Mouse (Mus musculus) T-cell, adult 2 months (primary cell): Measurements from ENCODE around the gene 1700057G04Rik.

ENCODE experiments used
- DNase-seq: peaks from one replicate; pipeline ENCODE4 v3.0.0; 2022; ENCODE audit warnings: low spot score

The 1700057G04Rik gene

GRCm38 (mm10) chr9:92309077-92309476, at the start of gene 1700057G04Rik:
TSS of gene 1700057G04Rik (plus strand) at chr9:92309377.
- DNase-seq: no peak

DNA sequence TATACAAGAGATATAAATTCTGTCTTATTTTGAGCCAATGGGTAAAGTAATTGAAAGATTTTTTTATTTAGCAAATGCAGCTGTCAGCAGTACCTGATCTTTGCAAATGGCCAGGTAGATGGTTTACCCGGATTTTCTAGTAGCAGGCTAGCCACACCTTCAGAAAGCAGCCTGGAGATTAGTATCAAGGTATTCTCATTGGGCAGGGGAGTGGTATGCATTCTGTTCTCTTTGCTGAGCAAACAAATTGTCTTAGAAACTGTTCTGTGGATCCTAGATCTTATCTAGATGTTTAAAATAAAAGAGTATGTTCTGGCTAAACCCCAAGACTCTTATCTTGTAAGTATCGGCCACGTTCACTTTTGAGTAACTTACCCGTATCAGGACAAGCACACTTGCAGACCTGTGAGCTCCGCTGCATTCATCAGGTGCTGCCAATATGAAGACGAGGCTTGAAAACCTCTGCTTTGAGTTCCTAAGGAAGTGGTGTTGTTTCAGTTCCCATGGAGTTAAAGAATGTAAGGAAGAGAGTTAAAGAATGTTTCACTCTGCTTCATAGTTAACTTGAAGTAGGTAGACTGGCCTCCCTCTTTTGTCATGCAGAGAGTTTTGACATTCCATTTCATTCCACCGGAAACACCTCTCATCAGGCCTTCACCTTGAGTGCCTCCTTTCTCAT, 48.6 kb upstream of the 1700057G04Rik start:
- no peak for DNase-seq

GRCm38 (mm10) chr9:92265719-92266118, 43.5 kb upstream of the 1700057G04Rik start:
- no peak for DNase-seq

DNA sequence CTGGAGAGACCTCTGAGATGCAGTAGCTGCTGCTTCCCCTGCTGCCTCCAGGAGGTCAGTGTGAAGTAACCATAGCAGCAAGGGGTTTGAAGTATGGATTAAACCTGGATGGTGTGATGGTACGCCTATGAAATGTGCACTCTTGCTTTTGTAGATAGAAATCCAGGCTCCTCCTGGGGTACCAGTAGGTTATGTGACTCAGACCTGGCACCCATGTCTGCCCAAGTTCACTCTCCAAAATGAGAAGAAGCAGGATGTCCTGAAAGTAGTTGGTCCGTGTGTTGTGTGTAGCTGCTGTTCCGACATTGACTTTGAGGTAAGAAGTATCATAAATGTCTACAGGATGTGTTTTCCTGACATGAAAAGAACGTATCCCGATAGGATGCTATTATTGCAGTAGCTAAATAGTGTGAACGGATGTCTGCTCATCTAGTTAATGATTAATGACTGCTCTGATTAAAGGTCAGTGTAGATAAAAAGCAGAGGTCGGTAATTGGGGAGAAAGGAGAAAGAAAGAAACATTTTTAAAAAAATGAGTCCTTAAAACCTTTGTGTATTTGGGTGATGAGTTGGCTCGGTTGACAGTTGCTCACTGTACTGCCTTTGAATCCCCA, 42.5 kb upstream of the 1700057G04Rik start:
- no peak for DNase-seq

- DNase-seq: no peak
Observed at GRCm38 (mm10) chr9:92267732-92268131, 41.4 kb upstream of the 1700057G04Rik start.

- no peak for DNase-seq
Observed at GRCm38 (mm10) chr9:92269829-92270404, 39.3 kb upstream of the 1700057G04Rik start.

- no peak for DNase-seq
Observed at GRCm38 (mm10) chr9:92270927-92271326, 38.2 kb upstream of the 1700057G04Rik start.

DNA sequence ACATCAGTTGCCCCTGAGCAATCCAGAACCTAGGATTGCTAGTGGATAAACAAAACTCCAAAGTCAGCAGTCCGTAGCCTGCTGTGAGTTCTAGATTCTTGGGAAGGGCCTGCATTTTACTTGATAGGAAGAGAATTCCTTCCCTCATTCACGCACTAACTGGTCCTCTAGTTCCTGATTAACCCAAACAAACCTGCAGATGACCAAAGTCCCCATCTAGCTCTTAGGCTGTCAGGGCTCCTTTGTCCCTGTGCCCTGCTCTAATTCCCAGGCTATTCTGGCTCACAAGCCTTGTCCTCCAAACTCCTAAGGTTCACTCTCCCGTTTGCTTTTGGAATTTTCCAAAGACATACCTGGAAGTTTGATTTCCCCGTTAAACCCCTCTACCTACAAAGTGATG, 36.5 kb upstream of the 1700057G04Rik start:
- no peak for DNase-seq

- DNase-seq: no peak
Observed at GRCm38 (mm10) chr9:92273271-92273670, 35.9 kb upstream of the 1700057G04Rik start.

DNA sequence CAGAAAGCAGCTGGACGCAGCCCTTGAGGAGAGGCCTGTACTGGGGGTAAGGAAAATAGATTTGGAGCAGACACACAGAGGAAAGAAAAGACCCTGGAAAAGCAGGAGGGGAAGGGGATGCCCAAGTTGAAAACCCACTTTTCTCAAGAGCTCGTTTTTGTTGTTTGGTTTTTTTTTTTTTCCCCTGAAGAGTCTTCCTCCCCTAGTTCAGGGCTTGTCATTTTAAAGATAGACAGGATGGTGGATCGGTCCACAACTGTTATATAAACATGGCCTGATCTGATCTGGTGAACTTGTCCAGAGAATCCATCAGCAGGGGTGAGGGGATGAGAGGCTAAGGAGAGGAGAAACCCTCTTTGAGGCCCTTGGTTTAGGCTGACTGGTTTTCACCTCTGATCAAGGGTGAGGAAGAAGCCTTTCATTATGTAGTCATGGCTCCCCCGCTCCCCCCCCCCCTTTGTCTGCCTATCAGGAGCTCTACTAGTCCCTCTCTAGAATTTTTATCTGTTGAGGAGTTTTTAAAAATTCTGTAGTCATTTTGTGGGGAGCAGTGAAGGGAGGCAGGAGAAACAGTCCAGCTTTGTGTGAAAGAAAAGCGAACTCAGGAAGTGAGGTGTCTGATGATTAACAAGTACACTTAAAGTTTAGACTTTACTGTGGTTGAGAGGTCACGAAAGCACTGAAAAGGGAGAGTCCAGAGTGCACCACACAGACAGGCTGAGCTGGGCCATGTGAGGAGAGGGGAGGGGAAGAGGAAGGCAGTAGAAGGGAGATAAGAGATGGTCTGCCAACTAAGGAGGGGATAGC, 35.0 kb upstream of the 1700057G04Rik start:
- DNase-seq: no peak

- no peak for DNase-seq
Observed at GRCm38 (mm10) chr9:92275486-92276207, 33.5 kb upstream of the 1700057G04Rik start, which contains the start of gene Plscr2. TSS of gene Plscr2 (plus strand) at chr9:92275602.

DNA sequence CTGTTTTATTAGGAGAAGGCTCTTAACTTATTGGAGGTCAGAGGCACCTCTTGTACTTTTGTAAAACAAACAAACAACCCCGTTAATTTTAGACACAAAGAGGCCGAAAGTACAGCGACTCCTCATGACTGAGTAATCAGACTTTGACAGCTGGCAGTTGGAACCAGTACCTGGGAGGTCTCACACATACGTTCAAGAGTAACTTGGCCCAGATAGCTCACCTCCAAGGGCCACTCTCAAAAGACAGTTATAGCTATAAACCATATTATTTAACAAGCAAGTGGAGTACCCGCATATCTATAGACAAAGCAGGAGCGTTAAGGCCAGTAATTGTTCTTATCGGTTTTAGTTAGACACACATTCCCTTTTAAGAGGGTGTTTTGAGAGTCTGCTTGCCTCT, 32.8 kb upstream of the 1700057G04Rik start:
- DNase-seq: no peak

DNA sequence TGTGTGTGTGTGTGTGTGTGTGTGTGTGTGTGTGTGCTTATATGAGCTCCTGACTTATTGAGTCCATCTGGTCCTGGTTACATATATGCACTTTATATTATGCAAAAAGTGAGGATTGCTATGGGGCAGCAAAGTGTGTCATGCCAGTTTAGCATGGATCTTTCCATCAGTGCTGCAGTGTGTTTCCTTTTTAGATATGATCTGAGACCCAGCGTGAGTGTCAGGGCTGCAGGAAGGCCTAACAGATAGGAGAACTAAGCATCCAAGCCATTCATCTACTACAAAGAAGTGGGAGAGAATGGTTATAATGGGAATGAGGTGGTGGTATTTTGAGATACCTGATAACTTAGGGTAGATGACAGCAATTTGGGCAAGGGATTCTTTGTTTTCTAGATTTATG, 29.1 kb upstream of the 1700057G04Rik start:
- DNase-seq: no peak

GRCm38 (mm10) chr9:92282563-92283171, 26.5 kb upstream of the 1700057G04Rik start:
- no peak for DNase-seq

GRCm38 (mm10) chr9:92289675-92290074, 19.5 kb upstream of the 1700057G04Rik start:
- DNase-seq: no peak

GRCm38 (mm10) chr9:92292169-92292568, 17.0 kb upstream of the 1700057G04Rik start:
- DNase-seq: no peak

GRCm38 (mm10) chr9:92292922-92293321, 16.3 kb upstream of the 1700057G04Rik start:
- no peak for DNase-seq

- no peak for DNase-seq
Observed at GRCm38 (mm10) chr9:92293560-92294548, 15.3 kb upstream of the 1700057G04Rik start.

GRCm38 (mm10) chr9:92298288-92298687, 10.9 kb upstream of the 1700057G04Rik start:
- DNase-seq: no peak

- no peak for DNase-seq
Observed at GRCm38 (mm10) chr9:92301213-92301612, 8.0 kb upstream of the 1700057G04Rik start.
